Mouse (Mus musculus) cerebellum, adult (tissue): ENCODE results near the gene Arr3.

Experiments used
- ATAC-seq: cut with Nextera tagmentation; 2 replicates; pipeline ENCODE4 v1.9.2; 2017; ENCODE audit warnings: mild to moderate bottlenecking, moderate library complexity, mixed read lengths; ENCODE audit not compliant: insufficient number of reproducible peaks, low FRiP score, low TSS enrichment

The Arr3 gene

DNA sequence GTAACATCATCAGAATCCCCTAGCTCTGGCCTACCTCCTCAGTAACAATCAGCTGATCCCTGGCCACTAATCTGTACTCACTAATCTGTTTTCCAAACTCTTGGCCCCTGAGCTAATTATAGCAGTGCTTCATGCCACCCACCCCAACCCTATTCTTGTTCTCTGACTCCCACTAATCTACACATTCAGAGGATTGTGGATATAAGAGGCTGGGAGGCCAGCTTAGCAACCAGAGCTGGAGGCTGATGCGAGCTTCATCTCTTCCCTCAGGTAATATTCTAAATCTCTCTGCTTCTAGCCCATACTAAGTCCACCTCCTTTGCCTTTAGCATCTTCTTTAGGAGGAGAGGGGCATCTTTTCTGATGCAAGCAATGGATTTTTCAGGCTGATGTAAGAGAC, at the start of gene Arr3:
Arr3 (plus strand) TSS at position 184 of the 400 bp plus-strand sequence.
- no peak for ATAC-seq

DNA sequence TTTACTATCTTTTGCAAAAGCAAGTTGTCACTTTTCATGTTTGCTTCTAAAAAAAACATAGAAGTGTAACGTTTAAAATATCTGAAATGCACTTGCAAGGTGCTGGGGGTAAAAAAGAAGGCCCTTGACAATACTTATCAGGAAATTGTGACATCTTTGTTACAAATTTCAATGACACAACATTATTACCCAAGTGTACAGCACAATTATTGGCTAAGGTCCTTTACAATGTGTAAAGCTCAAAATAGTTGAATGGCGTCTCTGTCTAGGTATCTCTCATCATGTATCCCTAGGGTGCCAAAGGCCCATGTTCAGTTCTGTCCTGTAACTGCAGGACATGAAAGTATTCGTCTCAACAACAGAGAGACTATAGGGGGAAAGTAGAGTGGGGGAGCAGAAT, 49.3 kb upstream of the Arr3 start:
- no peak for ATAC-seq

DNA sequence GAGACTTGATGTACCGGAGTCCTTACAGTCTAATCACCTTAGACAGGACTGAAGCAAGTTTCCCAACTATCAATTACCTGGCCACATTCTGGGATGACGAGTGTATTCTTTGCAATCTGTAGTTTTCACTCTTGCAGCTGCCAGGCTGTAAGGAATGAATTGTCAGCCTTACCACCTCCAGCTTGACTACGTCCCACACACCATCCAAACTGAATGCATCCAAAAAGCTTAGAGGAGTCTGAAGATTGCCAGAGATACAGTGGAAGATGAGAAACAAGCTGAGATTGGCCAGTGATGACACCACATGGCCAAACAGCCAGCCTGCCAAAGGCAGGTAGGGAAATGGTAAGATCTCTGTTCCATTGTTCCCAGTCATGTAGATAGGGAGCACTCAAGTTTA, 39.6 kb upstream of the Arr3 start:
- no peak for ATAC-seq

DNA sequence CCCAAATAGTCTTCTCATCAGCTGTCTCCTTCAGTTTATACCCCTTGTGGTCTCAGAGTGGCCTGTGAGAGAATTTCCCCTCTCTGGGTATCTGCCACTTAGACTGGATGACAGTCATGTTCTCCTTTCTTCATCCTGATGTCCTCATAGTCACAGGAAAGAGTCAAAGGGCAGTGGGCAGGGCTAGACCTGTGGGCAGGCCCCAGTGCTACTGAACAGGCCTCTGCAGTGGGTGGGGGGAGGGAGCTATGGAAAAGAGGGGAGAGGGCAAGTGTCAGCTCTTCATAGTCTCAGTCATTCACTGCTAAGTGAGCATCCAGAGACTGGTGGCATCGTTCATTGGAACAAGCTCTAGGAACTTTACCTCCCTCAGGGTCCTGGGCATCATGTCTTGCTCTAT, 33.3 kb upstream of the Arr3 start, which contains the start of gene Awat1:
Awat1 (plus strand) TSS at position 301 of the 400 bp plus-strand sequence.
- no peak for ATAC-seq

DNA sequence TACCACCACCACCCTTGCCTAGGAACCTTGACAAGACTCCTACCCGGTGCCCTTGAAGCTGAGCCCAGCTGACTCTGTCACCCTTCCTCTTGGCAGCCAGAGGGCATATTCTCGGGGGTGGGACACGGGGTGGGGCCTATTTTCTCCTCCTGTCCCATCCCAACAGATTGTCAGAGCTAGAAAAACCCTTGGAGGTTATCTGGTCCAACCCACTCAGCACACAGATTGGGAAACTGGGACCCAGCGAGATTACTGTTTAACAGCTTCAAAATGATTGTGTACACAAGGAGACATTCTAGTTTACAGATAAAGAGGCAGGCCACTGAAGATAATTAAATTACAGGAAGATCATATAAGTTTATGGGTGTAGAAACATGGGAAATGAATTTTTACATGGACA, 10.5 kb upstream of the Arr3 start, which contains the start of gene P2ry4:
P2ry4 (minus strand) TSS at position 79 of the 400 bp plus-strand sequence.
- no peak for ATAC-seq

DNA sequence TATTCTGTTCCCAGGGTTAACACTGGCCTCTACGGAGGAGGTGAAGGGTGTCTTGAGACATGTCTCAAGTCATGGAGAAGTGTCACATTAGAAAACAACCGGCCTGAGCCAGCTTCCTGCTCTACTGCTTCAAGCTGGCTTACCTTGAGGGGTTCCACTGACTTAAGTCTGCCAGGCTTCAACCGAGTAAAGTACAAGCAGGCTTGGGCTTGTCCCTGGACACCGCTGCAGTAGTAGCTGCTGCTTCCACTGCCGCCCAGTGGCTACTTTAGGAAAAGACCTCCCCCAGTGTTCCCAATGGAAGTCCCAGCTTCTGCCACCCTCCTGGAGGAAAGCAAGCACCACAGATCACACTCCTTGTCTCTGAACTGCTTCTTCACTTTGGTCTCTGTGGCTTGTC, 7.9 kb upstream of the Arr3 start:
- no peak for ATAC-seq

DNA sequence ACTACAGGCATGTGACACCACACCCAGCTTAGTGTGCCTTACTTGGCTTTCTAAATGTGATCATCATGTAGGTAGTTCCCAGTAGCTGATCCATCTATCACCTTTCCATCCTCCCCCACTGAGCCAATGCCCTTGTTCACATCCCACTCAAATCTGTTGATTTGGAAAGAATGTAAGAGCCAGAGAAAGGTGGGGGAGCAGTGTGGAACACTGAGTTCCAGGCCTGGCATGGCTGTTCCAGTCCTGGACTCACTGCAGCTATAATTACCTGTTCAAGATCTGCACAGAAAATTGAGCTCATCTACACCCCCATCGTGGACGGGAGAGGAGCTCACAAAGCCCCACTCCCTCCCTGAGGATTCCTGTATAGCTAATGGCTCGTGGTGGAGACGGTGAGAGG, 5.5 kb upstream of the Arr3 start:
- no peak for ATAC-seq

DNA sequence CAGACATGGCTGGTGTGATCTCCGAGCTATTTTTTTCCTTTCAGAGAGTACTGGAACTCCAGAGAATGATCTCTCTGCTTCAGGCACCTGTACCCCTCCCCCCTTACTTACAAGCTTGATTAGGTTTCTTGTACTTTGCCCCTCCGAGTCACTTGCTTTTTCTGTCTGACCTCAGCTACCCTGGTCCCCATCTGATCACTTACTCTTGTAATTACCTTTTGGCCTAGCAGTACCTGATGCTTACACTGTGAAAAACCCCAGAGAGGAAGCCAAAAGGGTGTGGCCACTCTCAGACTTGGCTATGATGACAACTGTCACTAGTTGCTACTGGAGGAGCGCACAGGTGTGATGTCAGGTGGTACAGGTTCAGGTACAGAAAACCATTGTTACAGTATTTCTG, 13.2 kb downstream of the Arr3 start:
- ATAC-seq, result no peak

DNA sequence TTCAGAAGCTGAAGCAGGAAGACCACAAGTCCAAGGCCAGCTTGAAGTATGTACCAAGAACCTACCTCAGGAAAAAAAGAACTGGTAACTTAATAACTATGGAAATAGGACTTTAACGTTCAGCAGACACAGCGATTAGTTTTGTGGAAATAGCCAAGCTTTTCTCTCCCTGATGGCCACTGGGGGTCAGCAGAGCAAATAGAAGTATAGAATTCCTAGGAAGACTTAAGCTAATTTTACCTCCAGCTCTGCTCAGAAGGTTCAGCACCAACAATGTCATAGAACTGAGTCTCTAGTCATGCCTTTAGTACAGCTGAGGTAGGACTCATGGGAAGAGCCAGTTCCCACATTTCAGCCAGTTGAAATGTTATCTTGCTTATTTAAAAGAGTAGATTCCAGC, 16.1 kb downstream of the Arr3 start:
- no peak for ATAC-seq

DNA sequence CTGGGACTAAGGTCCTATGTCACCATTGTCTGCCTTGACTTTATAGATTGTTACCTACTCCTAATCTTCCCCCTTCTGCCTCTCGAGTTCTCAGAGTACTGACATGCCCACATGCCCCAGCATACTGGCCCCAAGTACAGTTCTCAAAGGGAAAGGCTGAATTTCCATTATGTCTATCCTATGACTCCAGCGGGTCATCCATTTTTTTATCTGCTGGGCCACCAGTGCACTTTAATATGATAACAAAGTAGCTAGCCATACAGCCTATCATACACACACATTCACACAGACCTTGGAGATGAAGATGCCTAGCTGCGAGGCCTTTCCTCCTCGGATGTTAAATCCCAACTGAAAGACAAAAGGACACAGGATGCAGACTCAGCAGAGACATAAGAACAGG, 18.9 kb downstream of the Arr3 start:
- no peak for ATAC-seq

DNA sequence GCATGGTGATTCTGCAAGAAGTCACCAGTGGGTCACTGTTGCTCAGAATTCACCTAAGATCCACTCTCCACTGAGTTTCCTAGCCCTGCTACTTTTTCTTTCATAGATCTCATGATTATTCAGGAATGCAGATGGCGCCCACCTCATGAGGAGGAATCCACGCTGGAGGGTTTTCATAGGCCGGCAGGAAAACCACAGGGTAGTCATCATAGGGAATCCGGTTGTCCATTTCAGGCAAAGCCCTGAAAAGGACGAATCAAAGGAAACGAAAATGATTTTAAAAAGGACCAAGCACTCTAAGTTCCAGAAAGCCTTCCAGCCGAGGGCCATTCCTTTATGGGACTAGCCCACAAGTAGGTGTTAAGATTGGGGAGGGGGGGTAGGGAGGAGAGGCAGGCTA, 19.8 kb downstream of the Arr3 start:
- no peak for ATAC-seq

DNA sequence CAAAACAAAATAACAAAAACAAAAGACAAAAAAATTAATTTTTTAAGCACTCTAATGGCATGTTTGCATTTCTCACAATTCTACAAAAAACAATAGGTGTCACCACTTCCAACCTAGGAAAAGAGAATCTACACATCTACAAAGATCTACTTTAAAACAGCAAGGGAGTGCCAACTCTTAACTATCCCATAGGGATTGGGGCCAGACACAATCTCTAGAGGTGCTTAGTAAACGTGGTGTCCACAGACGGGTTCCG, 20.2 kb downstream of the Arr3 start, which contains the start of gene Kif4:
Kif4 (plus strand) TSS at position 192 of the 256 bp plus-strand sequence.
- no peak for ATAC-seq

DNA sequence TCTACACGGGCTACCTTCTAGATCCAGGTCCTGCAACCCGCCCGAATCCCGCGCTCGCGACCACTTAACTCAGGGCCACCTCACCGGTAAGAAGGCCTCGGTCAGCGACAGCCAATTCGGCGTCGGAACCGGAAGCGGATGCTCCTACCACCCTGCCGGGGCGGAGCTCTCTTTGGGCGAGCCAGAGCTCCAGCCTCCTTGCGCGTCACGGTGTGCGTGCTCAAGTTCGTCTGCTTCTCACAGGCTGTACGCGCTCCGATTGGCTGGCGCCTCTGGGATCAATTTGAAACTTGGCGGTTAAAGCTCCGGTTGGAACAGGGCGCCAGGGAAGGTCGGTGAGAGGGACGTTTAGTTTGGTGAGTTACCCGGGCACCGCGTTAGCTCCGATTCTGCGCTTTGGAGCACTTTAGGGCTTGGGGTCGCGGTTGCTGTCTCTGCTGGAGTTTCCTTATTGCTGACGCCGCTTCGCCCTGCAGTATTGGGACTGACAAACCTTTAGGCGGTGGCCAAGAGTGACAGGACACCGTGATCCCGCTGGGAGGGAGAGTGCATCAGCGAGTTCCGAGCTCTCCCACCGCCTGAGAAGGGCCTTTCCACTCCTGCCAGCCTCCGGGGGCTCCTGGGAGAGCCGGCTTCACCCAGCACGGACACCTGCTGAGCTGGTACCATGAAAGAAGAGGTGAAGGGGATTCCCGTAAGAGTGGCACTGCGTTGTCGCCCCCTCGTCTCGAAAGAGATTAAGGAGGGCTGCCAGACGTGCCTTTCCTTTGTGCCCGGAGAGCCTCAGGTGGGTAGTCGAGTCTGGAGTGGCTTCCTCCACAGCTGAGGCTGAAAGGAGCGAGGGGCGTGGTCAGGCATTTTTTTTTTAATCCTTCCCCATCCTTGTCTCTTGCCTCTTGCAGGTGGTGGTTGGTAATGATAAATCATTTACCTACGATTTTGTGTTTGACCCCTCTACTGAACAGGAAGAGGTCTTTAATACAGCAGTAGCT, 20.8 kb downstream of the Arr3 start, which contains the start of gene Pdzd11:
Pdzd11 (minus strand) TSS at position 767 of the 992 bp plus-strand sequence.
- peak; percentile 100 for ATAC-seq

DNA sequence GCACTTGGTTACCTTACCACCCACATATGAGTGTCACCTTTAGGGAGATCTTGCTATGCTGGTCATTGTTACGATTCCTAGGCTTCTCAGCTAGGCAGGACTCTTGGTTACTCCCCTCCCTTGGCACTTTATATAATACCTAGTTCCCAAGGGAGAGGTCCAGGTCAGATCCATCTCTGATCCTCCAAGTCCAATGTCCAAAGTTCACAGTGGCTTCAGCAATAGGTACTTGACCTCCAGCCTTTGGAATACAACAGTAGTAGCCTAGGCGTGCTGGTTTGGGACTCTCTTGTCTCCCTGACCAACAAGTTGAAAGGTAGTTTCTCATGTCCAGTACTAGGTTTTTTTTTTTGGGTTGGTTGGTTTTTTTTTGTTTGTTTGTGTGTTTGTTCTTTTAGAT, 23.8 kb downstream of the Arr3 start:
- no peak for ATAC-seq

DNA sequence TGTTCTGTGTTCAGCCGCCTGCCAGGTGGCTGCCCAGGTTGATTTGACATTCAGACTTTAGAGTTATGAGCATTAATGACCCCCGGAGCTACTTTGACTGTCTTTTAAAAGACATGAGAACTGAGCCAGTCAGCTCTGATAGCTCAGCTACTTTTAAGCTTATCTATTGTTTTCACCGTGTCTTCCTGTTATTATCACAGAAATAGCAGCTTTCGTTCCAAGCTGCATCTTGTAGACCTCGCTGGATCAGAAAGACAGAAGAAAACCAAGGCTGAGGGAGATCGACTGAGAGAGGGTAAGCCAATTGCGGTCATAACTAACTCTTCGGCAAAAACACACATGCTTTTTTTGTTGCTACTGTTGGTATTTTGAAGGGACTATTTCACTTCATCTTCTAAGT, 33.2 kb downstream of the Arr3 start:
- ATAC-seq, result no peak

DNA sequence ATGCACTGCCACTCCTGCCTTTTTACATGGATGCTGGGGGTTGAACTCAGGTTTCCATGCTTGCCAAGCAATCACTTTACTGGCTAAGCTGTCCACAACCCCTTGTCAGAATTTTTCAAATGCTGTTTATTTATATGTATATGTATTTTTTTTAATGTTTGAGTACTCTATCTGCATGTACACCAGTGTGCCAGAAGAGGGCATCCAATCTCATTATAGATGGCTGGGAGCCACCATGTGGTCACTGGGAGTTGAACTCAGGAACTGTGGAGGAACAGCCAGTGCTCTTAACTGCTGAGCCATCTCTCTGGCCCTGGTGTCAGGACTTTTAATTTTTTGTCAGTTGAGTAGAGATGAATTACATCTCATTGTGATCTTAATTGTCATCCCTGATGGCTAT, 47.6 kb downstream of the Arr3 start:
- ATAC-seq, result no peak

DNA sequence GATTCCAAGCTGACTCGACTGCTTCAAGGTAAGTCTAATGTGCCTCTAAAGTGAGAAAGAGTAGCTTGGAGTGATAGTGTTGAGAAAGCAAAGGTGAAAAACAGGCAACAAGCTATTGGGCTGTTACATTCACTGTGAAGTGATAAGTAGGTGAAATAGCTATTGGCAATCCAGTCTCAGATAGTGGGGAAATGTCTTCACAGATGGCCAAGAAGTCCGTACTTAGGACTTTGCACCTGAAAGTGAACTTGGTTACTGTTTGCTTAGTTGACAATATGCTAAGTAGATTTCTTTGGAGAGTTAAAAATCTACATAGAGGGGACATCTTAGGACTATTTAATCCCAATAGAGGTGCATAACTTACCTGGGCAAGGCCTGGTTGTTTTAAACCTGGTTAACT, 59.5 kb downstream of the Arr3 start:
- no peak for ATAC-seq
